23 mouse cellular contexts compared by ENCODE assay signal in the genomic region with DNA sequence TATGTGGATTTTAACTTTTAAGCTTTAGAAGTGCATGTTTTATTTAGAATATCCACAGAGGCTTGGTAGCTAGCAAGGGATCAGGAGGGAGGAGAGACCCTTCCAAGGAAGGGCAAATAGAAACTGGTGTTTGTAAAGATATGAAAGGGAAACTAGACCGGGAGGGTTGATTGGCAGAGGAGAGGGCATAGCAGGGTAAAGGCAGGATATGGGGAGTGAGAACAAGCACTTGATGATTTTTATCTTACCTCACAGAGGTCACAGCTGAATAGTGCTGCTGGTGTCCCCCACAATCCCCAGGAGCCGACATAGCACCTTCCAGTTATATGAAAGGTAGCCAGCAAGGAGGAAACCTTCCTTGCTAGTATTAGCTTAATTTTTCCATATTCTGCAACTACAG.
A peak's percentile ranks its signal among the peaks of the same experiment; 100 is the strongest.
DNase-seq lines count a peak whose midpoint lies in the region; ATAC-seq and TF ChIP-seq lines count a peak whose summit lies in the region.
"Had no signal": no experiment of that assay in that cellular context is flagged by ENCODE, and none has a peak within 500 bp of the region (broad histone marks: within the 10 kb centered on the region; RNA-seq: fewer than 3 reads in every experiment).

No protein-coding gene starts in this region.

- WGBS in liver, embryonic 13.5 days (ENCODE audit: insufficient replicate concordance): 22% methylated on average over 2 of the region's 2 CpGs

- H3K9ac ChIP-seq in liver, embryonic 13.5 days: no peak overlapping the region
- H3K9ac ChIP-seq: embryonic facial prominence, embryonic 15.5 days; heart, embryonic 15.5 days; hindbrain, embryonic 14.5 days had no signal

- peak; percentile 80 for ATAC-seq in G1E (ENCODE audit: extremely low read depth, insufficient number of reproducible peaks, low FRiP score, poor library complexity, severe bottlenecking)
- peak; percentile 71 for ATAC-seq in liver, embryonic 13.5 days (ENCODE audit: low read depth)
- peak; percentile 67 for ATAC-seq in megakaryocyte progenitor cell, adult 5-6 weeks (replicated peaks; ENCODE audit: poor library complexity)
- ATAC-seq: forebrain, embryonic 14.5 days had no signal

- 0 out of 2 replicates have a peak overlapping the region, but pooled peaks have one; percentile 14 for H3K4me2 ChIP-seq in liver, embryonic 13.5 days
- H3K4me2 ChIP-seq: embryonic facial prominence, embryonic 15.5 days; heart, embryonic 11.5 days; heart, embryonic 15.5 days; hindbrain, embryonic 14.5 days had no signal

- no peak overlapping the region for H3K27ac ChIP-seq in liver, embryonic 13.5 days
- H3K27ac ChIP-seq: embryonic facial prominence, embryonic 15.5 days; forebrain, embryonic 10.5 days; heart, adult 2 months; heart, embryonic 15.5 days; hindbrain, embryonic 10.5 days; hindbrain, embryonic 14.5 days had no signal

- H3K9me3 ChIP-seq in G1E (replicated peaks): no peaks in the 10 kb centered on the region
- no peaks in the 10 kb centered on the region for H3K9me3 ChIP-seq in liver, embryonic 13.5 days (replicated peaks)
- H3K9me3 ChIP-seq: embryonic facial prominence, embryonic 15.5 days; forebrain, embryonic 10.5 days; heart, embryonic 15.5 days; hindbrain, embryonic 10.5 days had no signal

- no peak overlapping the region for H3K4me3 ChIP-seq in G1E (ENCODE audit: low read depth, low read length)
- H3K4me3 ChIP-seq in liver, embryonic 13.5 days (replicated peaks): no peak overlapping the region
- H3K4me3 ChIP-seq: embryonic facial prominence, embryonic 15.5 days; erythroblast, embryonic 14.5 days; forebrain, embryonic 10.5 days; heart, adult 2 months; heart, embryonic 15.5 days; hindbrain, embryonic 10.5 days had no signal

- peaks cover 24% of the 10 kb centered on the region for H3K4me1 ChIP-seq in G1E (ENCODE audit: insufficient read depth, low read depth, low read length)
- peaks cover 7% of the 10 kb centered on the region for H3K4me1 ChIP-seq in liver, embryonic 13.5 days (replicated peaks)
- H3K4me1 ChIP-seq: embryonic facial prominence, embryonic 15.5 days; forebrain, embryonic 10.5 days; hindbrain, embryonic 10.5 days had no signal

- TF ChIP-seq CTCF in G1E (IDR thresholded peaks at IDR 0.05; ENCODE audit: low read depth, low read length): no peak

- H3K27me3 ChIP-seq in G1E (ENCODE audit: insufficient read depth, low read length): peaks cover 10% of the 10 kb centered on the region; the same call in 1 of the 2 replicates
- no peaks in the 10 kb centered on the region for H3K27me3 ChIP-seq in liver, embryonic 13.5 days
- H3K27me3 ChIP-seq: embryonic facial prominence, embryonic 15.5 days; heart, embryonic 15.5 days had no signal

- H3K36me3 ChIP-seq in G1E (replicated peaks): no peaks in the 10 kb centered on the region
- H3K36me3 ChIP-seq in liver, embryonic 13.5 days: no peaks in the 10 kb centered on the region
- H3K36me3 ChIP-seq: embryonic facial prominence, embryonic 15.5 days; forebrain, embryonic 10.5 days; heart, embryonic 15.5 days; hindbrain, embryonic 10.5 days had no signal

- DNase-seq in 416B (ENCODE audit: low read depth) (peak; percentile 62), G1E (ENCODE audit: low spot score) (no peak)
- no peak for DNase-seq in liver, embryonic 13.5 days
- DNase-seq in spleen, postnatal 10 days (ENCODE audit: low spot score in 2 of 2): no peak
- no peak for DNase-seq in frontal cortex, postnatal 14 days (ENCODE audit: low spot score in 2 of 2)
- DNase-seq in cerebellum, adult 9-11 months: no peak
- DNase-seq: adrenal gland, postnatal 14 days; cerebellum, adult 11-12 months; cerebellum, adult 9-10 months; cerebellum, postnatal 36 days; embryo, embryonic 11 days; gastrocnemius, postnatal 10 days; heart, adult 2 months; heart, postnatal 14 days had no signal
